Comparison of ENCODE assay signal across 21 mouse cellular contexts in genomic region chr2:77302655-77303348, GRCm38 (mm10). TPM values are rescaled to one million over a fixed set of nuclear protein-coding genes. Genes with fewer than 3 reads are reported as not detected.
DNase-seq lines count a peak whose midpoint lies in the region; ATAC-seq and TF ChIP-seq lines count a peak whose summit lies in the region.
"Had no signal": no experiment of that assay in that cellular context is flagged by ENCODE, and none has a peak within 500 bp of the region (broad histone marks: within the 10 kb centered on the region; RNA-seq: fewer than 3 reads in every experiment).

No protein-coding gene starts in this region.

- H3K27me3 ChIP-seq in lung, embryonic 14.5 days (ENCODE audit: insufficient read depth, low read length): no peaks in the 10 kb centered on the region
- no peaks in the 10 kb centered on the region for H3K27me3 ChIP-seq in intestine, postnatal 0 days (replicated peaks; ENCODE audit: control insufficient read depth, insufficient read depth, low read length)
- H3K27me3 ChIP-seq in stomach, embryonic 15.5 days (replicated peaks): no peaks in the 10 kb centered on the region
- H3K27me3 ChIP-seq: CH12.LX; embryonic facial prominence, embryonic 13.5 days; hindbrain, embryonic 15.5 days; liver, embryonic 12.5 days; lung, embryonic 15.5 days; midbrain, embryonic 15.5 days had no signal

- in situ Hi-C loops in ES-E14 (cut with MboI; ENCODE audit: low sequenced_read_pairs in 2 of 2, unreplicated experiment in 2 of 2): no loop called here

- no peak overlapping the region for H3K4me3 ChIP-seq in lung, embryonic 14.5 days (ENCODE audit: low read depth, low read length)
- H3K4me3 ChIP-seq in ES-E14 (ENCODE audit: insufficient read depth in 1 of 2, low read depth in 1 of 2, low read length in 2 of 2, poor library complexity in 1 of 2, severe bottlenecking in 1 of 2): no peak overlapping the region; a peak in 1 of 4 replicates
- H3K4me3 ChIP-seq in intestine, postnatal 0 days (ENCODE audit: low read depth, low read length): no peak overlapping the region
- H3K4me3 ChIP-seq in stomach, embryonic 15.5 days (replicated peaks): no peak overlapping the region
- H3K4me3 ChIP-seq in lung, adult 2 months (replicated peaks; ENCODE audit: extremely low read depth, low read depth, low read length): no peak overlapping the region
- H3K4me3 ChIP-seq: embryonic facial prominence, embryonic 13.5 days; heart, adult 2 months; hindbrain, embryonic 15.5 days; liver, embryonic 12.5 days; lung, embryonic 15.5 days; midbrain, embryonic 15.5 days had no signal

- no peaks in the 10 kb centered on the region for H3K36me3 ChIP-seq in lung, embryonic 14.5 days (ENCODE audit: insufficient read depth)
- H3K36me3 ChIP-seq in ES-E14 (ENCODE audit: control insufficient read depth, insufficient read depth, low read length, poor library complexity, severe bottlenecking): no peaks in the 10 kb centered on the region
- H3K36me3 ChIP-seq in intestine, postnatal 0 days (ENCODE audit: control insufficient read depth, insufficient read depth): no peaks in the 10 kb centered on the region
- no peaks in the 10 kb centered on the region for H3K36me3 ChIP-seq in stomach, embryonic 15.5 days
- H3K36me3 ChIP-seq: embryonic facial prominence, embryonic 13.5 days; hindbrain, embryonic 15.5 days; liver, embryonic 12.5 days; lung, embryonic 15.5 days; midbrain, embryonic 15.5 days had no signal

- H3K27ac ChIP-seq in lung, embryonic 14.5 days (ENCODE audit: low read depth): no peak overlapping the region
- peak overlapping the region; percentile 90 for H3K27ac ChIP-seq in ES-E14 (ENCODE audit: insufficient read depth, low read depth, low read length, poor library complexity, severe bottlenecking)
- no peak overlapping the region for H3K27ac ChIP-seq in intestine, postnatal 0 days (ENCODE audit: low read depth, low read length)
- H3K27ac ChIP-seq in stomach, embryonic 15.5 days: peak overlapping the region; percentile 41; the same call in 1 of the 2 replicates
- H3K27ac ChIP-seq: embryonic facial prominence, embryonic 13.5 days; heart, adult 2 months; hindbrain, embryonic 15.5 days; liver, embryonic 12.5 days; lung, embryonic 15.5 days; macrophage had no signal

- TF ChIP-seq POLR2A in lung, adult 2 months (IDR thresholded peaks at IDR 0.05; ENCODE audit: borderline replicate concordance, extremely low read depth, low read depth, low read length): no peak

- H3K4me1 ChIP-seq in lung, embryonic 14.5 days (ENCODE audit: insufficient read depth): no peaks in the 10 kb centered on the region
- peaks cover 7 to 13% of the 10 kb centered on the region in 2 experiments for H3K4me1 ChIP-seq in ES-E14 (ENCODE audit: control insufficient read depth in 2 of 2, insufficient read depth in 2 of 2, low read length in 2 of 2, poor library complexity in 1 of 2)
- no peaks in the 10 kb centered on the region for H3K4me1 ChIP-seq in intestine, postnatal 0 days (replicated peaks; ENCODE audit: control insufficient read depth, insufficient read depth, low read length)
- H3K4me1 ChIP-seq in stomach, embryonic 15.5 days: 0 out of 2 replicates have a peak, but pooled peaks cover 2% of the 10 kb centered on the region
- H3K4me1 ChIP-seq in lung, adult 2 months (ENCODE audit: control insufficient read depth, insufficient read depth, low read length): no peaks in the 10 kb centered on the region
- H3K4me1 ChIP-seq: embryonic facial prominence, embryonic 13.5 days; hindbrain, embryonic 15.5 days; liver, embryonic 12.5 days; lung, embryonic 15.5 days had no signal

- no peak for TF ChIP-seq CTCF in lung, embryonic 14.5 days (IDR thresholded peaks at IDR 0.05; ENCODE audit: low read depth)
- no peak for TF ChIP-seq CTCF in intestine, postnatal 0 days (IDR thresholded peaks at IDR 0.05; ENCODE audit: low read depth)
- TF ChIP-seq CTCF in lung, adult 2 months (IDR thresholded peaks at IDR 0.05; ENCODE audit: insufficient read depth, low read length): no peak

- ATAC-seq in lung, embryonic 14.5 days (ENCODE audit: insufficient read depth): peak; percentile 49; the same call in 1 of the 2 replicates
- ATAC-seq in intestine, postnatal 0 days: peak; percentile 68; the same call in 1 of the 2 replicates
- peak; percentile 65; the same call in 1 of the 2 replicates for ATAC-seq in stomach, embryonic 15.5 days (ENCODE audit: insufficient read depth, low FRiP score, low read depth)
- ATAC-seq: liver, embryonic 12.5 days had no signal

- H3K4me2 ChIP-seq in lung, embryonic 14.5 days: no peak overlapping the region
- H3K4me2 ChIP-seq in intestine, postnatal 0 days (replicated peaks; ENCODE audit: low read depth): no peak overlapping the region
- H3K4me2 ChIP-seq in stomach, embryonic 15.5 days: no peak overlapping the region
- H3K4me2 ChIP-seq: embryonic facial prominence, embryonic 13.5 days; hindbrain, embryonic 15.5 days; liver, embryonic 12.5 days; lung, embryonic 15.5 days; midbrain, embryonic 15.5 days had no signal

- 54% methylated on average over 6 of the region's 6 CpGs for WGBS in lung, embryonic 14.5 days
- 52% methylated on average over 6 of the region's 6 CpGs for WGBS in intestine, postnatal 0 days
- 49% methylated on average over 6 of the region's 6 CpGs for WGBS in stomach, embryonic 15.5 days
- 68% methylated on average over 6 of the region's 6 CpGs for WGBS in lung, adult 2 months

- H3K9ac ChIP-seq in lung, embryonic 14.5 days: no peak overlapping the region
- H3K9ac ChIP-seq in ES-E14 (ENCODE audit: insufficient read depth, low read depth, low read length, poor library complexity, severe bottlenecking): peak overlapping the region; percentile 47
- H3K9ac ChIP-seq in intestine, postnatal 0 days (ENCODE audit: low read depth, low read length): no peak overlapping the region
- no peak overlapping the region for H3K9ac ChIP-seq in stomach, embryonic 15.5 days
- H3K9ac ChIP-seq: embryonic facial prominence, embryonic 13.5 days; hindbrain, embryonic 15.5 days; liver, embryonic 12.5 days; lung, embryonic 15.5 days; midbrain, embryonic 15.5 days had no signal

- no peak for DNase-seq in lung, embryonic 14.5 days
- DNase-seq in lung, postnatal 25 days (ENCODE audit: low spot score): no peak
- DNase-seq in ES-E14 (ENCODE audit: low read depth, low spot score): no peak
- no peak for DNase-seq in lung, adult 2 months
- no peak for DNase-seq in cerebellum, adult 9-11 months
- DNase-seq: adrenal gland, postnatal 14 days; cerebellum, postnatal 10 days; gastrocnemius, postnatal 25 days; heart, adult 2 months; heart, postnatal 36 days; right cerebral cortex, postnatal 25 days; thymus, postnatal 36 days had no signal

- H3K9me3 ChIP-seq in lung, embryonic 14.5 days (ENCODE audit: low read depth, low read length): no peaks in the 10 kb centered on the region
- H3K9me3 ChIP-seq in ES-E14 (ENCODE audit: control insufficient read depth, insufficient read depth, low read depth, low read length): no peaks in the 10 kb centered on the region
- H3K9me3 ChIP-seq in intestine, postnatal 0 days (ENCODE audit: control insufficient read depth): no peaks in the 10 kb centered on the region
- no peaks in the 10 kb centered on the region for H3K9me3 ChIP-seq in stomach, embryonic 15.5 days
- H3K9me3 ChIP-seq: embryonic facial prominence, embryonic 13.5 days; hindbrain, embryonic 15.5 days; liver, embryonic 12.5 days; lung, embryonic 15.5 days; midbrain, embryonic 15.5 days had no signal

TF ChIP-seq in ES-E14, 5 proteins besides CTCF, POLR2A, EP300 and RAD21:
- TF ChIP-seq MAFK (IDR thresholded peaks at IDR 0.05; ENCODE audit: insufficient read depth, low read depth, low read length) (no peak), CHD2 (IDR thresholded peaks at IDR 0.05; ENCODE audit: low read depth, low read length) (no peak), ZNF384 (IDR thresholded peaks at IDR 0.05; ENCODE audit: low read depth, low read length) (no peak), ZC3H11A (IDR thresholded peaks at IDR 0.05; ENCODE audit: borderline replicate concordance, low read depth, low read length) (no peak), HCFC1 (IDR thresholded peaks at IDR 0.05; ENCODE audit: borderline replicate concordance, insufficient read depth, low read length) (no peak)

RNA-seq across cellular contexts. Expression of gene Sestd1, which starts 22.4 kb away (rescaled TPM):
- 23.7 and 27.9 TPM in 2 replicates for polyA plus RNA-seq in lung, embryonic 14.5 days (2014; fragmentation: Nextera tagmentation; extraction: Ambion mirVana)
- total RNA-seq in ES-E14 (2012; rRNA removed): 11.4 and 12.4 TPM in 2 replicates
- 10.8 and 11.2 TPM in 2 replicates for polyA plus RNA-seq in intestine, postnatal 0 days (2015; fragmentation: Nextera tagmentation; extraction: Ambion mirVana)
- polyA plus RNA-seq in stomach, embryonic 15.5 days (2015; fragmentation: Nextera tagmentation; extraction: Ambion mirVana): 17.1 and 18.4 TPM in 2 replicates
- polyA plus RNA-seq in lung, adult 2 months (2012; rRNA removed): 6.6 and 12.1 TPM in 2 replicates
- total RNA-seq: CH12.LX had no signal

Comparison
In these comparisons a context has a peak if more than half of its experiments do, and no peak if none do; other contexts are left out.
1. H3K27ac ChIP-seq: peak in ES-E14 (single experiment) and stomach, embryonic 15.5 days (single experiment); none in lung, embryonic 14.5 days (single experiment) and intestine, postnatal 0 days (single experiment).
2. Peak in every context shown above with its lines, with median percentiles within 50 percentile points of each other: ATAC-seq.